Mouse (Mus musculus): ENCODE measurements around the gene Pea15a. TPM values are rescaled to one million over a fixed set of nuclear protein-coding genes. Genes with fewer than 3 reads are reported as not detected.
A peak's percentile ranks its signal among the peaks of the same experiment; 100 is the strongest.

Pea15a gene
- total RNA-seq, 2 experiments from 2014 or later = 421 to 428 TPM

DNA sequence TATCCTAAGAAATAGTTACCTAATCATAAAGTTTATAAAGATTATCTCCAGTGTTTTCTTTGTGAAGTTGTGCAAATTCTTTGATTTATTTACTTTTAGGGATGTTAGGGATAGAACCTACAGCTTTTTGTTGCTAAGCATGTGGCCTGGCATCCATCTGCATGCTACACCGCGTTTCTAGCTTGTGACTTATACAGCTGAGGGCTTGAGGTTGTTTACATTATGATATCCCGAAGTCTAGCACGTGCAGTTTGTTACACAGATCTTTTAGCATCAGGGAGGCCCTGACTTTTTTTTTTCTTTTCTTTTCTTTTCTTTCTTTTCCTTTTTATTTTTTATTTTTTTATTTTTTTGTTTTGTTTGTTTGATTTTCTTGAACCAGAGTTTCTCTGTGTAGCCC is 46.6 kb downstream of the Pea15a start:
- no peak for DNase-seq (ENCODE audit: low spot score in 2 of 2)
- Histone ChIP-seq H3K4me3 (no peak overlapping the region), H3K27ac (no peak overlapping the region)
- TF ChIP-seq CTCF (conservative IDR thresholded peaks at IDR 0.05) = no peak

DNA sequence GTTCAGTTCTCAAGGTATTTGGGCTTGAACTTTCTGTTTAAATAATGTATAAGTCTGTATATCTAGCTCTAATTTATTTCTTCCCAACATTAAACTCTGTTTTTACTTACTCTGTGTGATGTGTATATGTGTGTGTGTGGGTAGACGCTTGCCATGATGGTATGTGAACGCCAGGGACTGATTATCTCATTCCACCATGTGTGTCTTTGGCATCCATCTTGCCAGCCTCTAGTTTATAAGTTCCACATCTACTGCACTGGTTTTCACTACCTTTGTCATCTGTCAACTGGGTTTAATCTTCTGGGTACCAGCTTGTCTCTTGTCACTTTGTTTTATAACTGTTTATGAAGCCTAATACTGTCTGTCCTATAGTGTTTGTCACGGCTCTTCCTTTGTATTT is 51.1 kb downstream of the Pea15a start:
- no peak for TF ChIP-seq CTCF (conservative IDR thresholded peaks at IDR 0.05)
- no peak overlapping the region for H3K27ac ChIP-seq
- DNase-seq (ENCODE audit: low spot score in 2 of 2) = no peak
- no peak overlapping the region for H3K4me3 ChIP-seq

DNA sequence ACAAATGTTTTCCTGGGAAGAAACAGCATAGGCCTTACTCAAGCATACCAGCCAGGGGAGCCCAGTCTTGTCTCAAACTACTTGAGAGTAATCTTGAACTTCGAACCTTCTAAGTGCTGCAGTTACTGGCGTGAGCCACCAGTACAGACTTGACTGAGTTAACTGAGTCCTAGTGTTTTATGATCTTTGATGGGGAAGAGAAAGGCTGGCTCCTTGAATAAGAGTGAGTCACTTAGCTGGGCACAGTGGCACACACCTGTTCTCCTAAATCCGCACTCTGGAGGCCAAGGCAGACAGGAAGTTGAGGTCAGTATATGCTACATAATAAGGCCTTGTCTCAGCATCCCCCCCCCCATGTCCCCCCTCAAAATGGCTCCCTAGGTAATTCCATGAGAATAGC is 52.1 kb downstream of the Pea15a start:
- no peak for TF ChIP-seq CTCF (conservative IDR thresholded peaks at IDR 0.05)
- Histone ChIP-seq H3K27ac (no peak overlapping the region), H3K4me3 (no peak overlapping the region)
- no peak for DNase-seq (ENCODE audit: low spot score in 2 of 2)

DNA sequence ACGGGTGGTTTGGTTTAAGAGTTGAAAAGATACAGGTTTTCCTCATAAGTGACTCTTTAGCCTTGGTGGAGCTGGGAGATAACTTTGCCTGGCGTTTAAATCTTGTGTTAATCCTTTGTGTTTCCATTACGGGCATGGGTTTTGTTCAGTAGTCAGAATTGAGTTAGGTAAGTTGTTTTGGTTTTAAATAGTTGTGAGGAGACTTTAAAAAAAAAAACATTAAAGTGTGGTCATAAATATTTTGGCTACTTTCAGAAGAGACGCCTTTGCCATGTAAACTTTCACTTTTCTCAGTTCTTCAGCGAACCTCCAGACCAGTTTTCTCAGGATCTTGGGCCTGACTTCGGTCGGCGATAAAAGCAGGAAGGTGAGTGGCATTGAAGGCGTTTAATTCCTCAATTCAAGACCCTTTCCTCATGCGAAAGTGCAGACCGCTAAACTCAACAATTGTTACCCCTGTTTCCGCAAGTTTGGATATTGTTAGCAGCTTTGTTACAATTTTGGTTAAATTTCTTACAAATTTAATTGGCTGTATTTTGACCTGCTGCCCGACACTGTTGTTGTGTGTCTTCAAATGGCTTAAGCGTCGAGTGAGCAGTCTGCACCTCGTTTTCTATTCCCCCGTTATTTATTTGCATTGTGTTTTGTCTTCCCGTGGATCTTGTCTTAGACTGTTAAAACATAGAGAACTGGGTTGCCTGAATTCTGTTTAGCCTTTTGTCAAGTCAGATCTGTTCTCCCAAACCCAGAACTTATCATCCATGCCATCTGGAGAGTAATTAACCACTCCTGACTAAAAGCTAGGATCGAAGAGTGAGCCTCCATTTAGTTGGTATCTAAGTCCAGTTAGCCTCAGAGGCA is 57.4 kb downstream of the Pea15a start:
- H3K27ac ChIP-seq = peak overlapping the region; percentile 97
- peak overlapping the region; percentile 99 for H3K4me3 ChIP-seq
- no peak for DNase-seq (ENCODE audit: low spot score in 2 of 2)
- TF ChIP-seq CTCF (conservative IDR thresholded peaks at IDR 0.05) = no peak

DNA sequence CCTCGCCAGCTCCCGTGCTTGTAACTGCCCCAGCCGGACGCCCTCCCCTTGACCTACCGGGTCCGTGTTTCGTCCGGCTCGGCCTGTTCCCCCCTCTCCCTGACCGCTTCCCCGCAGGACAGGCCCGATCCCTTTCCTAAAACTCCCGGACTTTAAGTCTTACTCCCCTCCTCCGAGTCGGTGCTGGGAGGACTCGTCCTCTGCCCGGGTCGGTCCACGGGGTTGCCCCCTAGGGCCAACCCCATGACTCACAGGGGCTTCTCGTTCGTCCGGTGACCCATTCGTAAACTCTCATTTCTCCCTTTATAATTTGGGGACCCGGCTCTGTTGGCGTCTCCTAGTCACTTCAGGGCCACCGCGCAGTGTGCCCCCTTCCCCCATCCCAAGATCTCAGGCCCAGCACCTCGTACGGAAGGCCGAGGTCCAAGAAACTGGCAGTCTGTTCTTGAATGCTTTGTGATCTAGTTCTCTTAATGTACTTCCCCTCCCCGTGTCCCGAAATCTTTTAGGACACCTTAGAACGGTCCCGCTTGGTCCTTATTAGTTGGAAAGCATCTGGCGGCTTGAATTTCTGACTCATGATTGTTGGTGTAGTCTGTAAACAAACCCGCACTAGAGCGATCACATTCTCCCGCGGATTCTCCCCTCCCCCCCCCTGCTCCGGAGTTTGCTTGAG is 58.2 kb downstream of the Pea15a start:
- H3K27ac ChIP-seq = peak overlapping the region; percentile 97
- peak in 1 of 2 experiments; percentile 31 for DNase-seq (ENCODE audit: low spot score in 2 of 2)
- TF ChIP-seq CTCF (conservative IDR thresholded peaks at IDR 0.05) = no peak
- peak overlapping the region; percentile 99 for H3K4me3 ChIP-seq

DNA sequence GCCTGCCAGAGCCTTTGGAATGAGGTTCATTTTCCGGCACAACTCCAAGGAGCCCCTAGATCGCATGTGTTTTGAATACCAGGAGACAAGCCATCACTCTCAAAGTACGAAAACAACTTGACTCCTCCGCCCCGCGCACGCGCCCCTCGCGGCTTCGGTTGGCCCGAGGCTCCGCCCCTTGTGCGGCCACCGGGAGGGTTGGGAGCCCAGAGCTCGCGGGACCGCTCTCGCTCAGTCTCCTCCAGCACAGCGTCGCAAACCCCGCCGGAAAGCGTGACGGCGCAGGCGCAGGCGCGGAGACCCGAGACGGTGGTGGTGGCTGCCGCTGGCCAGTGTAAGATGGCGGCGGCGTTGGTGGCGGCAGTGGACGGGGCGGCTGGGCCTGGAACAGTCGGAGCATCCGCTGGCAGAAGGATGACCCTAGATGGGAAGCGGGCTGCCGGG is 58.7 kb downstream of the Pea15a start, which contains the start of gene Dcaf8:
Gene Dcaf8 (plus strand): TSS at position 250 of the 444 bp plus-strand sequence.
- TF ChIP-seq CTCF (conservative IDR thresholded peaks at IDR 0.05) = no peak
- DNase-seq (ENCODE audit: low spot score in 2 of 2) = peak; percentile 96
- H3K4me3 ChIP-seq = peak within 1 kb of the TSS; percentile 99
- H3K27ac ChIP-seq = peak within 1 kb of the TSS; percentile 97

Other genes starting within 250 kb of the Pea15a start
- 10 to 100 TPM; 15.0 to 18.2 TPM for gene Vangl2, start 178.4 kb downstream of the Pea15a start, total RNA-seq (2021)
- 1 to 10 TPM in 1 of 2 experiments, under 1 TPM in 1; 0.79 to 1.2 TPM for gene Nhlh1, start 149.2 kb downstream of the Pea15a start, total RNA-seq (2021)
- 100 to 1,000 TPM; 146 to 147 TPM for gene Copa, start 124.3 kb downstream of the Pea15a start, total RNA-seq (2021)
- gene Ncstn, start 124.0 kb downstream of the Pea15a start, total RNA-seq (2021) = 10 to 100 TPM; 58.1 to 63.3 TPM
- 10 to 100 TPM; 84.9 to 88.3 TPM for gene Pex19, start 80.0 kb downstream of the Pea15a start, total RNA-seq (2021)
- gene Dcaf8, start 58.7 kb downstream of the Pea15a start, total RNA-seq (2021) = 100 to 1,000 TPM; 114 to 116 TPM
- gene Casq1, start 13.1 kb upstream of the Pea15a start, total RNA-seq (2021) = under 1 TPM; 0.37 to 0.51 TPM
- gene Atp1a4, start 51.6 kb upstream of the Pea15a start, total RNA-seq (2021) = not detected
- gene Igsf8, start 54.8 kb upstream of the Pea15a start, total RNA-seq (2021) = 100 to 1,000 TPM; 255 to 257 TPM
- gene Atp1a2, start 91.3 kb upstream of the Pea15a start, total RNA-seq (2021) = 100 to 1,000 TPM; 585 to 600 TPM
- 10 to 100 TPM; 67.2 to 69.2 TPM for gene Kcnj9, start 122.5 kb upstream of the Pea15a start, total RNA-seq (2021)
- 10 to 100 TPM; 83.2 to 91.6 TPM for gene Kcnj10, start 134.4 kb upstream of the Pea15a start, total RNA-seq (2021)
- gene Pigm, start 169.7 kb upstream of the Pea15a start, total RNA-seq (2021) = 1 to 10 TPM; 8.3 to 9.2 TPM